Mouse (Mus musculus): ENCODE data around the gene Frmd4b.

DNA sequence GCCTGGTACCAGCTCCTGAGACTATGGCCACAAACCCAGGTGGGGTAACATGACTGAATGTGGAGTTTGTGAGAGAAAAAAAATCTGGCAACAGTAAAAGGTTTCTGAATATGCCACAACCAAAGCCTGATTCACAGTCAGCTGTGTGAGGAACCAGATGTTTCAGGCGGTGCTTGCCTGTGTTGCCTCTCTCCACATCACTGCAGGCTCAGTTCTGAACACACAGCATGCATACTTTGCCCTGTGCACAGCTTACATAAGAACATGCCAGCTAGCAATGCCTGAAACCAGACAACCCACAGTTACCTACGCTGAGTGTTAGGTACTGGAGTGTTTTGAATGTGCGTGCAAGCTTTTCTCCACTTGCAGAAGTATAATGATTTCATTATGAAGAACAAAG, 224.4 kb downstream of the Frmd4b start:
- TF ChIP-seq CTCF (IDR thresholded peaks at IDR 0.05; ENCODE audit: extremely low read depth, insufficient read length, insufficient replicate concordance, low read depth, low read length): no peak
- TF ChIP-seq POLR2A (IDR thresholded peaks at IDR 0.05; ENCODE audit: low read depth, low read length): no peak

All from small intestine, adult 2 months (tissue).